Mouse (Mus musculus) spleen, adult 2 months (tissue): ENCODE measurements around the gene Ppp6r2.

Experiments
- CTCF ChIP-seq: fragments of 200-500 bp; IDR thresholded peaks from 2 replicates; pipeline ENCODE4 v1.5.1; 2011; ENCODE audit warnings: mild to moderate bottlenecking, inconsistent platforms; ENCODE audit not compliant: insufficient read depth, insufficient read length, insufficient replicate concordance; ENCODE audit errors: extremely low read depth
- POLR2A ChIP-seq: fragments of 200-500 bp; IDR thresholded peaks from 2 replicates; pipeline ENCODE4 v1.6.1; 2011; ENCODE audit warnings: low read depth, low read length, inconsistent platforms

- no peak for TF ChIP-seq POLR2A
- no peak for TF ChIP-seq CTCF
Measured at GRCm38 (mm10) chr15:89233586-89233985, 22.2 kb downstream of the Ppp6r2 start.
